In genomic region chr4:63278821-63279220, GRCm38 (mm10) we compare ENCODE assay signal across 9 mouse cellular contexts.
DNase-seq lines count a peak whose midpoint lies in the region; TF ChIP-seq lines count a peak whose summit lies in the region.
"Had no signal": no experiment of that assay in that cellular context is flagged by ENCODE, and none has a peak within 500 bp of the region (broad histone marks: within the 10 kb centered on the region; RNA-seq: fewer than 3 reads in every experiment).

No protein-coding gene starts in this region.

- H3K4me3 ChIP-seq in kidney, adult 2 months (ENCODE audit: insufficient read depth, low read depth, low read length), result no peak overlapping the region
- H3K4me3 ChIP-seq: erythroblast, embryonic 14.5 days had no signal

- no peak for TF ChIP-seq POLR2A in kidney, adult 2 months (IDR thresholded peaks at IDR 0.05; ENCODE audit: low read depth, low read length)

- no peaks in the 10 kb centered on the region for H3K27me3 ChIP-seq in kidney, adult 2 months (replicated peaks; ENCODE audit: control insufficient read depth, insufficient read depth, low read length)

- TF ChIP-seq CTCF in kidney, adult 2 months (conservative IDR thresholded peaks at IDR 0.05; ENCODE audit: insufficient read depth, insufficient read length, low read depth, low read length), result no peak

- no peak overlapping the region for H3K27ac ChIP-seq in kidney, adult 2 months (ENCODE audit: insufficient read depth, low read depth, low read length)

- 72% methylated on average over 7 of the region's 7 CpGs for WGBS in kidney, adult 2 months

- peak; percentile 22 for DNase-seq in kidney, adult 11 months
- no peak for DNase-seq in kidney, adult 18-20 months
- DNase-seq in fibroblast of lung, adult 2 months (ENCODE audit: low read depth), result peak; percentile 62
- peak; percentile 58 for DNase-seq in kidney, adult 2 months
- peak; percentile 16 to 31 for DNase-seq in lung, postnatal 4 days
- no peak for DNase-seq in right cerebral cortex, adult 2 months (ENCODE audit: low spot score in 2 of 2)
- DNase-seq in right cerebral cortex, postnatal 10 days (ENCODE audit: low spot score in 2 of 2), result no peak
- DNase-seq in urinary bladder, postnatal 25 days (ENCODE audit: low spot score), result no peak

- no peaks in the 10 kb centered on the region for H3K4me1 ChIP-seq in kidney, adult 2 months (ENCODE audit: control insufficient read depth, insufficient read depth, low read length)

- H3K36me3 ChIP-seq in kidney, adult 2 months (ENCODE audit: control insufficient read depth, insufficient read depth, low read length), result no peaks in the 10 kb centered on the region

Comparison
In these comparisons a context has a peak if more than half of its experiments do, and no peak if none do; other contexts are left out.
1. DNase-seq: peak in kidney, adult 11 months (single experiment), fibroblast of lung, adult 2 months (single experiment), kidney, adult 2 months (single experiment) and lung, postnatal 4 days (2 of 2); none in kidney, adult 18-20 months (single experiment), right cerebral cortex, adult 2 months (0 of 2), right cerebral cortex, postnatal 10 days (0 of 2) and urinary bladder, postnatal 25 days (single experiment).